Comparison of ENCODE assay signal across 24 mouse cellular contexts in the genomic region with DNA sequence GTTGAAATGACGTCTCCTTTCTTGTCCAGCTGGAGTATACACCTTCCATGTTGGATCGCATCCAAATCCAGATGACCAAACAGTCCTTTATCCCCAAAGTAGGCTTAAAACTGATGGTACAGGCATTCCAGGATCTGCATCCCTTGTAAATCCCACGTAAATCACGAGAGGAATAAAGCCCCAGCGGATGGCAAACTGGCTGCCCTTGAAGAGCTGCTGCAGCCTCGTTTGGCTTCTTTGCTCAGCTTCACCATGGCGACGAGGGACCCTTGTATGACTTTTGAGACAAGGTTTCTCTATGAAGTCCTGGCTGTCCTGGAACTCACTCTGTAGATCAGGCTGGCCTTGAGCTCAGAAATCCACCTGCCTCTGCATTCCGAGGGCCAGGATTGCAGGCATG. TPM values are rescaled to one million over a fixed set of nuclear protein-coding genes. Genes with fewer than 3 reads are reported as not detected.
A peak's percentile ranks its signal among the peaks of the same experiment; 100 is the strongest.
DNase-seq lines count a peak whose midpoint lies in the region; ATAC-seq and TF ChIP-seq lines count a peak whose summit lies in the region.
"Had no signal": no experiment of that assay in that cellular context is flagged by ENCODE, and none has a peak within 500 bp of the region (broad histone marks: within the 10 kb centered on the region; RNA-seq: fewer than 3 reads in every experiment).

No protein-coding gene starts in this region.

- H3K4me3 ChIP-seq in kidney, embryonic 15.5 days (replicated peaks) = no peak overlapping the region
- no peak overlapping the region for H3K4me3 ChIP-seq in spleen, adult 2 months (ENCODE audit: extremely low read depth, insufficient read depth, insufficient read length)
- H3K4me3 ChIP-seq: embryonic facial prominence, embryonic 13.5 days; erythroblast, embryonic 14.5 days; forebrain, embryonic 12.5 days; forebrain, embryonic 15.5 days; heart, embryonic 12.5 days; heart, embryonic 15.5 days; hindbrain, embryonic 10.5 days; hindbrain, embryonic 13.5 days had no signal

- no peak for DNase-seq in kidney, postnatal 25 days
- DNase-seq in spleen, adult 2 months (ENCODE audit: low read depth in 1 of 2, low spot score in 2 of 2) = no peak
- no peak for DNase-seq in spleen, postnatal 4 days (ENCODE audit: low spot score in 2 of 2)
- DNase-seq in A20 (ENCODE audit: low read depth, low spot score) = peak; percentile 51
- peak; percentile 51 for DNase-seq in induced T-regulatory cell, adult 2 months (ENCODE audit: low read depth)
- DNase-seq in urinary bladder, postnatal 25 days (ENCODE audit: low spot score) = no peak
- DNase-seq: adrenal gland, adult 8-10 months; cerebellum, adult 11-12 months; cerebellum, adult 8-10 months; cerebellum, postnatal 10 days; cerebellum, postnatal 36 days; gastrocnemius, postnatal 25 days had no signal

- 64% methylated on average over 9 of the region's 9 CpGs for WGBS in kidney, embryonic 15.5 days
- 80% methylated on average over 9 of the region's 9 CpGs for WGBS in spleen, adult 2 months

- no peak for TF ChIP-seq CTCF in spleen, adult 2 months (IDR thresholded peaks at IDR 0.05; ENCODE audit: extremely low read depth, insufficient read depth, insufficient read length, insufficient replicate concordance)

- ATAC-seq in kidney, embryonic 15.5 days (replicated peaks; ENCODE audit: low FRiP score) = no peak
- ATAC-seq: activated CD4-positive, CD25-positive, alpha-beta regulatory T cell, adult 4 months; CD4-positive, CD25-positive, alpha-beta regulatory T cell, adult 4 months; forebrain, embryonic 15.5 days had no signal

- H3K27ac ChIP-seq in kidney, embryonic 15.5 days = peak overlapping the region; percentile 78
- peak overlapping the region; percentile 65 for H3K27ac ChIP-seq in spleen, adult 2 months (ENCODE audit: insufficient read depth, low read length)
- H3K27ac ChIP-seq: embryonic facial prominence, embryonic 10.5 days; embryonic facial prominence, embryonic 13.5 days; forebrain, embryonic 12.5 days; forebrain, embryonic 15.5 days; hindbrain, embryonic 10.5 days; hindbrain, embryonic 13.5 days had no signal

- H3K9ac ChIP-seq in kidney, embryonic 15.5 days = no peak overlapping the region
- H3K9ac ChIP-seq: embryonic facial prominence, embryonic 13.5 days; forebrain, embryonic 12.5 days; forebrain, embryonic 15.5 days; heart, embryonic 12.5 days; heart, embryonic 15.5 days; hindbrain, embryonic 13.5 days had no signal

- H3K4me1 ChIP-seq in kidney, embryonic 15.5 days = peaks cover 57% of the 10 kb centered on the region
- peaks cover 42% of the 10 kb centered on the region for H3K4me1 ChIP-seq in spleen, adult 2 months (ENCODE audit: control insufficient read depth, insufficient read depth, insufficient read length)

- no peaks in the 10 kb centered on the region for H3K36me3 ChIP-seq in kidney, embryonic 15.5 days
- no peaks in the 10 kb centered on the region for H3K36me3 ChIP-seq in spleen, adult 2 months (ENCODE audit: control insufficient read depth, insufficient read depth, low read length)
- H3K36me3 ChIP-seq: embryonic facial prominence, embryonic 10.5 days; embryonic facial prominence, embryonic 13.5 days; forebrain, embryonic 12.5 days; forebrain, embryonic 15.5 days; heart, embryonic 12.5 days; heart, embryonic 15.5 days; hindbrain, embryonic 10.5 days; hindbrain, embryonic 13.5 days had no signal

- no peaks in the 10 kb centered on the region for H3K9me3 ChIP-seq in kidney, embryonic 15.5 days (replicated peaks)
- H3K9me3 ChIP-seq: embryonic facial prominence, embryonic 10.5 days; embryonic facial prominence, embryonic 13.5 days; forebrain, embryonic 12.5 days; forebrain, embryonic 15.5 days; heart, embryonic 15.5 days; hindbrain, embryonic 10.5 days; hindbrain, embryonic 13.5 days had no signal

- no peaks in the 10 kb centered on the region for H3K27me3 ChIP-seq in kidney, embryonic 15.5 days
- H3K27me3 ChIP-seq in spleen, adult 2 months (ENCODE audit: control insufficient read depth, insufficient read depth, low read length) = no peaks in the 10 kb centered on the region
- H3K27me3 ChIP-seq: forebrain, embryonic 15.5 days; heart, embryonic 12.5 days had no signal

- no peak overlapping the region for H3K4me2 ChIP-seq in kidney, embryonic 15.5 days
- H3K4me2 ChIP-seq: forebrain, embryonic 12.5 days; forebrain, embryonic 15.5 days; heart, embryonic 15.5 days; hindbrain, embryonic 13.5 days had no signal

- TF ChIP-seq POLR2A in spleen, adult 2 months (IDR thresholded peaks at IDR 0.05; ENCODE audit: low read depth, low read length) = no peak

RNA-seq across cellular contexts. Expression of gene Traf1, which starts 3.1 kb away (rescaled TPM):
- polyA plus RNA-seq in kidney, embryonic 15.5 days (2015; fragmentation: Nextera tagmentation; extraction: Ambion mirVana) = 23.2 and 25.4 TPM in 2 replicates
- 64.4 and 72.8 TPM in 2 replicates for polyA plus RNA-seq in spleen, adult 2 months (2012; rRNA removed)
- polyA plus RNA-seq: erythroblast, embryonic 14.5 days had no signal

RNA-seq across cellular contexts. Expression of gene Phf19, which starts 50.8 kb away (rescaled TPM):
- 24.6 and 26.3 TPM in 2 replicates for polyA plus RNA-seq in kidney, embryonic 15.5 days (2015; fragmentation: Nextera tagmentation; extraction: Ambion mirVana)
- polyA plus RNA-seq in spleen, adult 2 months (2012; rRNA removed) = 3.7 and 4.7 TPM in 2 replicates

Comparison
In these comparisons a context has a peak if more than half of its experiments do, and no peak if none do; other contexts are left out.
1. DNase-seq: peak in A20 (single experiment) and induced T-regulatory cell, adult 2 months (single experiment); none in kidney, postnatal 25 days (0 of 2), spleen, adult 2 months (0 of 2), spleen, postnatal 4 days (0 of 2) and urinary bladder, postnatal 25 days (single experiment).